Mouse (Mus musculus): ENCODE data around the gene Lamp1.

The Lamp1 gene

GRCm38 (mm10) chr8:13162098-13162497 lies 3.1 kb downstream of the Lamp1 start:
- in situ Hi-C loops (cut with MboI) = no loop called here

- in situ Hi-C loops (cut with MboI) = no loop called here
These were observed 4.6 kb downstream of the Lamp1 start for GRCm38 (mm10) chr8:13163563-13163962.

- in situ Hi-C loops (cut with MboI) = no loop called here
These were observed 5.4 kb downstream of the Lamp1 start for GRCm38 (mm10) chr8:13164361-13164760.

- in situ Hi-C loops (cut with MboI) = no loop called here
These were observed 11.5 kb downstream of the Lamp1 start for GRCm38 (mm10) chr8:13170510-13170909.

GRCm38 (mm10) chr8:13174305-13174704 lies 15.3 kb downstream of the Lamp1 start:
- in situ Hi-C loops (cut with MboI) = no loop called here

GRCm38 (mm10) chr8:13174811-13175210 lies 15.8 kb downstream of the Lamp1 start:
- in situ Hi-C loops (cut with MboI) = no loop called here

- in situ Hi-C loops (cut with MboI) = no loop called here
These were observed 16.7 kb downstream of the Lamp1 start for GRCm38 (mm10) chr8:13175650-13176049.

GRCm38 (mm10) chr8:13177173-13177852 lies 18.4 kb downstream of the Lamp1 start:
- in situ Hi-C loops (cut with MboI) = no loop called here

- in situ Hi-C loops (cut with MboI) = no loop called here
These were observed 19.2 kb downstream of the Lamp1 start for GRCm38 (mm10) chr8:13178137-13178536.

GRCm38 (mm10) chr8:13179482-13179881 lies 20.5 kb downstream of the Lamp1 start:
- in situ Hi-C loops (cut with MboI) = no loop called here

GRCm38 (mm10) chr8:13179948-13180347 lies 21.0 kb downstream of the Lamp1 start:
- in situ Hi-C loops (cut with MboI) = no loop called here

GRCm38 (mm10) chr8:13180408-13180807 lies 21.4 kb downstream of the Lamp1 start:
- in situ Hi-C loops (cut with MboI) = no loop called here

GRCm38 (mm10) chr8:13180911-13181690 lies 22.1 kb downstream of the Lamp1 start:
- in situ Hi-C loops (cut with MboI) = no loop called here

- in situ Hi-C loops (cut with MboI) = no loop called here
These were observed 22.7 kb downstream of the Lamp1 start for GRCm38 (mm10) chr8:13181691-13181976.

GRCm38 (mm10) chr8:13186819-13187218 lies 27.9 kb downstream of the Lamp1 start:
- in situ Hi-C loops (cut with MboI) = no loop called here

- in situ Hi-C loops (cut with MboI) = no loop called here
These were observed 28.3 kb downstream of the Lamp1 start for GRCm38 (mm10) chr8:13187229-13187628.

- in situ Hi-C loops (cut with MboI) = no loop called here
These were observed 28.7 kb downstream of the Lamp1 start for GRCm38 (mm10) chr8:13187638-13188037.

- in situ Hi-C loops (cut with MboI) = no loop called here
These were observed 29.1 kb downstream of the Lamp1 start for GRCm38 (mm10) chr8:13188052-13188555.

- in situ Hi-C loops (cut with MboI) = no loop called here
These were observed 29.9 kb downstream of the Lamp1 start for GRCm38 (mm10) chr8:13188857-13189256.

GRCm38 (mm10) chr8:13190235-13190634 lies 31.3 kb downstream of the Lamp1 start:
- in situ Hi-C loops (cut with MboI) = no loop called here

- in situ Hi-C loops (cut with MboI) = no loop called here
These were observed 35.9 kb downstream of the Lamp1 start for GRCm38 (mm10) chr8:13194818-13195217.

- in situ Hi-C loops (cut with MboI) = no loop called here
These were observed 38.5 kb downstream of the Lamp1 start for GRCm38 (mm10) chr8:13197493-13197892.

- in situ Hi-C loops (cut with MboI) = no loop called here
These were observed 40.6 kb downstream of the Lamp1 start for GRCm38 (mm10) chr8:13199385-13200061.
